Mouse (Mus musculus): ENCODE results near the gene Slc16a5.
A peak's percentile ranks its signal among the peaks of the same experiment; 100 is the strongest.

Slc16a5 gene

GRCm38 (mm10) chr11:115462243-115462891, at the start of gene Slc16a5:
Slc16a5 (plus strand) TSS chr11:115462474.
- DNase-seq (ENCODE audit: low spot score in 2 of 2), result no peak

- DNase-seq (ENCODE audit: low spot score in 2 of 2), result peak; percentile 93 to 95
These were observed 42.6 kb upstream of the Slc16a5 start, which contains the start of the genes Atp5h and Kctd2 for GRCm38 (mm10) chr11:115419531-115420237. Atp5h (minus strand) TSS chr11:115419962. Kctd2 (plus strand) TSS chr11:115420128.

DNA sequence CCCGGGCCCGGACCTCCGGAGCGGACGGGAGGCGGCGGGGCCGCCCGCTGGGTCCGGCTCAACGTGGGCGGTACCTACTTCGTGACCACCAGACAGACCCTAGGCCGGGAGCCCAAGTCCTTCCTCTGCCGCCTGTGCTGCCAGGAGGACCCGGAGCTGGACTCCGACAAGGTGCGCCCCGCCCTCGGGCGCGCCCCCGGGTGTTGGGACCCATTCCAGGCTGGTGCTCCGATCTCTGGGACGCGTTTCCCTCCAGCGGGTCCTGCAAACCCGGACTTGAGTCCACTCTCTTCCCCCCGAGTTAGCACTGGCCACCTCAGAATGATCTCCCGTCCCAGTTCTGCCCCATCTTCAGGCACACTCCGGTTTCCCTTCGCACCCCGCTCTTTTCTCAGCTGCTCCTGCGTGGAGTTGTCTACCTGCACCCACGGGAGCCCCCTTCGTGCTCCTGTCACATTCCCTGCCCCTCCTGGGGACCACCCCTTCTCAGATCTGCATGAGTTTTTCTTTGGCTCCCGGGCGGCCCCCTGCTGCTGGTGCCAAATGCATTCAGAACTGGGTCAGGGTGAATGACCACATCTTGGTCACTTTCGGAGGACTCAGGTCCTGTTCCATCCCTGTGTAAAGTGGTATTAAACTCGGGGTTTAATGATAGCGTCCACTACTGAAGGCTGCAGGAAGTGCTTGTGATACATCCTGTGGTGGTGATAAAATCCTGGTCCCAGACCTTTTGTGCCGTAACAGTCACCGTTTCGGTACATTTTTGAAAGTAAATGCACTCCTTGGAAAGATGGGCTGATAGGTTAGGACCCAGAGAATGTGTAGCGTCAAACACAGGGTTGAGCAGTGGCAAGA, 41.7 kb upstream of the Slc16a5 start:
- no peak for DNase-seq (ENCODE audit: low spot score in 2 of 2)

GRCm38 (mm10) chr11:115421328-115421727, 40.9 kb upstream of the Slc16a5 start:
- no peak for DNase-seq (ENCODE audit: low spot score in 2 of 2)

DNA sequence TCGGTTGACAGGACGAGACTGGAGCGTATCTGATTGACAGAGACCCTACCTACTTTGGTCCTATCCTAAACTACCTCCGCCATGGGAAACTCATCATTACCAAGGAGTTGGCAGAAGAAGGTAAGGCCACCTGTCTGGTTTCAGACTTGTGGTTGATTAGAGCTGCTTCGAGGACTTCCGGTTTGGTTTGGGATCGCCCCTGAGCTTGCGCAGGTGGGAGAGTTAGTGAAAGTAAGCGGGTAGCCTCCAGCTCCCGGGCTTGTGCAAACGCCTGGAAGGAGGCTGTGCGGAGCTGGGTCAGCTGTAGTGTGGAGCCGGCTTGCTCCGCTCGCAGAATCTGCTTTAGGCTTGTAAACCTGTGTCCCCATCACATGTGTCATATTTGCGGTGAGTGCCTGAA, 40.3 kb upstream of the Slc16a5 start:
- no peak for DNase-seq (ENCODE audit: low spot score in 2 of 2)

- no peak for DNase-seq (ENCODE audit: low spot score in 2 of 2)
These were observed 39.2 kb upstream of the Slc16a5 start for GRCm38 (mm10) chr11:115423091-115423490.

GRCm38 (mm10) chr11:115424666-115425065, 37.6 kb upstream of the Slc16a5 start:
- no peak for DNase-seq (ENCODE audit: low spot score in 2 of 2)

- DNase-seq (ENCODE audit: low spot score in 2 of 2), result no peak
These were observed 36.6 kb upstream of the Slc16a5 start for GRCm38 (mm10) chr11:115425671-115426070.

GRCm38 (mm10) chr11:115427482-115428331, 34.6 kb upstream of the Slc16a5 start:
- DNase-seq (ENCODE audit: low spot score in 2 of 2), result peak; percentile 52 to 62

DNA sequence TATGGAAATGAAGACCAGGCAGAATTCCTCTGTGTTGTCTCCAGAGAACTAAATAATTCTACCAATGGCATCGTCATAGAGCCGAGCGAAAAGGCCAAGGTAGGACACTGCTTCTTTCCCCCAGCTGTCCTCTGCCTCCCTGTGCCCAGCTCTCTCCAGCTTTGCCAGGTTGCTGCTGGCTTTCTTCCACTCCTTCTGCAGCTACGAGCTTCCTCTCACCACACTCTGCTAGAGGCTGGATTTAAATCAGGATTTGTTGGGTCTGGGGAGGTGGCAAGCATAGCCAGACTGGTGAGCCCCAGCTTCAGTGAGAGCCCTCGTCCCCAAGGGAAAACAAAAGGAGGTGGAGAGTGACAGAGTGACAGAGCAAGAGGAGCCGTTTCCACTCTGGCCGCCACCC, 33.0 kb upstream of the Slc16a5 start:
- DNase-seq (ENCODE audit: low spot score in 2 of 2), result no peak

DNA sequence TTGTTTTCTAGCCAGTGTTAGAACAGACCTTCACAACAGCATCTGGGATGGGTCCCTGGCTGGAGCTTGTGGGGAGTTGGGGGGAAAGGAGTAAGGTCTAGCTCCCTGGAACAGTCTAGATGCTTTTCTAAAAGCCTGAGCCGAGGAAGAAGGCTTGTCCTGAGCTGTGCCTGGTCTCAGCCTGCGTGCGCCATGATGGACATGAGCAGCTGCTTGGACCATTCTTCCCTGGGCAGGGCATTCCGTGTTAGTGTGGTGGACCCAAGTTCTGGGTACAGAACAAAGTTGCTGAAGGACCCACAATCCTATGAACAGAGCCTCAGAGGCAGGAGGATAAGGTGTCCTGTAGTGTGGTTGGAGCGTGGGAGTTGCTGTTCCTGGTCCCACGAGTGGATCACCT, 31.7 kb upstream of the Slc16a5 start:
- no peak for DNase-seq (ENCODE audit: low spot score in 2 of 2)

DNA sequence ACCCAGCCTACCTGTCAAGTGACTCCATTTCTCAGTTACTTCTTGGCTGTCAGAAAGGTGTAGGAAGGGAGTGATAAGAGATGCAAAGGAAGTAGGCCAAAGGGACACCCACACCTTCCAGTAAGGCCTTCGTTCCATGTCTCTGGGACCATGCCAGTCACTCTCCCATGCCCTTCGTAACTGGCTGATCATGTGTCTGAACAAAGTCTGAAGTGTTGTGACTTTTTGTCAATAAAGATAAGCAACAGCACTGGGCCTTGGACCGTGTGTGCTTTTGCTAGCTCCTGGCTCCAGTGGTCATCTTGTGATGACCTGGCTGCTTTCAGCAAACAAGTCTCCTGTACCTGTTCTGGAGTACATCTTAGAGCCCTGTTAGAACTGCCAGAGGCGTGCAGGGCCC, 29.5 kb upstream of the Slc16a5 start:
- no peak for DNase-seq (ENCODE audit: low spot score in 2 of 2)

DNA sequence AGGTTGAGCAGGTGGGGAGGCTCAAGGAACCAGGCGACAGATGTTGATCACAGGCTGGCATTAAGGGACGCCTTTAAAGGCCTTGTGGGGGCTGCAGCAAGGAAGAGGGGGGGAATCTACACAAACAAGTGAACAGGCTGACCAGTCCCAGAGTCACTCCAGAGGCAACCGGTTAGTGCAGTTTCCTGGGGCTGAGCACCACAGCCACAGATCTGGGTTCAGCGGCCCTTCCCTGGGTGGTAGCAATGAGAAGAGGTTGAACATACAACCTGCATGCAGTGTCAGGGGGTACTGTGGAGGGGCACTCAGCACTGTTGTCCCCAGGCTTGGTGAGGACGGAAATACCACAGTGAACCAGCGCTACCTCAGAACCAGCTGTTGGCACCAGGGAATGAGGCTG, 28.9 kb upstream of the Slc16a5 start:
- no peak for DNase-seq (ENCODE audit: low spot score in 2 of 2)

- no peak for DNase-seq (ENCODE audit: low spot score in 2 of 2)
These were observed 26.5 kb upstream of the Slc16a5 start for GRCm38 (mm10) chr11:115435596-115436337.

DNA sequence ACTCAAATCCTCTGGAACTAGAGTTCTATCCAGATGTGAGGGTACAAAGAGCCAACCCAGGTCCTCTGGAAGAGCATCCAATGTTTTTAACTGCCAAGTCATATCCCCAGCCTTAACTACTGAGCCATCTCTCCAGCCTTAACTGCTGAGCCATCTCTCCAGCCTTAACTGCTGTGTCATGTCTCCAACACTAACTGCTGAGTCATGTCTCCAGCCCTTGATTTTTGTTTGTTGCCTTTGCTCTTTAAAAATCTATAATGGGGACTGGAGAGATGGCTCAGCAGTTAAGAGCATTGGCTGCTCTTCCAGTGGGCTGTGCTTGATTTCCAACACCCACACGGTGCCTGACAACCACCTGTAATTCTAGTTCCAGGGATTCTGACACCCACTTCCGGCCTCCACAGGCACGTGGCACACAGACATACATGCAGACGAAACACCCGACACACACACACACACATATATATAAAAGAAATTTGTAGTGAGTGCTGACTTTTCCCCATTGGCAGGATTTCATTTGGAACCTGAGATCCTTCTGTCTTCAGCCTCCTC, 24.6 kb upstream of the Slc16a5 start:
- peak; percentile 41 to 62 for DNase-seq (ENCODE audit: low spot score in 2 of 2)

- no peak for DNase-seq (ENCODE audit: low spot score in 2 of 2)
These were observed 22.9 kb upstream of the Slc16a5 start for GRCm38 (mm10) chr11:115439326-115439725.

- DNase-seq (ENCODE audit: low spot score in 2 of 2), result no peak
These were observed 22.2 kb upstream of the Slc16a5 start, which contains the start of gene Trim80 for GRCm38 (mm10) chr11:115439906-115440595. Trim80 (plus strand) TSS chr11:115440545.

DNA sequence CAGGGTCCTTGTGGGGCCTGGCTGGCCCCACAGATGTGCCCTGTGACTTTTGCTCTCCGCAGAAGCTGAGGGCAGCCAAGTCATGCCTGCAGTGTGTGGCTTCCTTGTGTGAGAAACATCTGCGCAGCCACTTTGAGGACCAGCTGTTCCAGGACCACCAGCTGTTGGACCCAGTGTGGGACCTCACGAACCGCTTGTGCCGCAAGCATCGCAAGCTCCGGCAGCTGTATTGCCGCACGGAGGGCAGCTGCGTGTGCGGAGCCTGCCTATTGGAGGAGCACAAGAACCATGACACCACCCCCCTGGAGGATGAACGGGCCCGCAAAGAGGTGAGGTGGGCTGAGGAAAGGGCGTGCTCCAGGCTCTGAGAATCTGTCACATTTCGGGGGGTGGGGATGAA, 20.9 kb upstream of the Slc16a5 start:
- no peak for DNase-seq (ENCODE audit: low spot score in 2 of 2)

- DNase-seq (ENCODE audit: low spot score in 2 of 2), result no peak
These were observed 15.4 kb upstream of the Slc16a5 start for GRCm38 (mm10) chr11:115446906-115447305.

Measured in right cerebral cortex, postnatal 36 days (tissue).